Comparison of ENCODE assay signal across 8 mouse cellular contexts in the genomic region with DNA sequence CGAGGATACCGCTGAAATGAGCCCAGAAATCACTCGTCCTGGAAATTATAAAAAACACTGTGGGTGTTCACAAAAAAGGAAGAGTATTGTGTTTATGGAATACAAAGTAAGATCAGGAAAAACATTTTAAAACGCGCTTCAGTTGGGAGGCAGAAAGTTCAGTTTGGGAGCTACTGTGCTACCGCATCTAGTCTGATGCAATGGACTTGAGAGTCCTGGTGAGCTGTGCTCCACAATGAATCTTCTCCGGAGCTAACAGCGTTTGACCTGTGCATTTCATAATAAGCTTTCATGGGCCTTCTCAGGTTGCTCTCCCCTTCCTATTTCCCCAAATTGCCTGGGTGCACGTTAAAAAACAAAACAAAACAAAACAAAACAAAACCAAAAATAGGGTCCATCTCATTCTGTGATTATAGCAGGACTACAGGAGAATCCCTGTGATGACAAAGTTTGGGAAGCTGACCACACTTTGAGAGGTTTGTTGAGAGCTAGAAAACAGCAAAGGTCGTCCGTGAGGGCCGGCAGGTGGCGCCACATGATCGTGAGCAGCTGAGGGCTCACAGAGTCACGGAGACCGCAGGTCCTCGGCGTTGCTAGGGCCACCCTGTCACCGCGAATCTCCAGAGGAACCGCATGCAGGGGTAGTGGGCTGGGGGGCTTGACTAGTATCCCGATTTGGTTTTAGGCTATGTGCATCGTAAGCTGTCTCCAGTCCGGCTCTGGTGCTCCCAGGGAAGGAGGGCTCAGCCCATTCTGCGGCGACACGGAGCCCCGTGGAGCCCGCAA. TPM values are rescaled to one million over a fixed set of nuclear protein-coding genes. Genes with fewer than 3 reads are reported as not detected.
DNase-seq lines count a peak whose midpoint lies in the region; ATAC-seq and TF ChIP-seq lines count a peak whose summit lies in the region.

No protein-coding gene starts in this region.

- H3K9ac ChIP-seq in heart, embryonic 14.5 days (ENCODE audit: low read length), result peak overlapping the region; percentile 49; the same call in 1 of the 2 replicates
- H3K9ac ChIP-seq in liver, embryonic 14.5 days (replicated peaks), result no peak overlapping the region; the same call in 1 of the 2 replicates
- no peak overlapping the region for H3K9ac ChIP-seq in stomach, embryonic 15.5 days

- peak overlapping the region; percentile 79 for H3K4me3 ChIP-seq in bone marrow, adult 2 months (replicated peaks; ENCODE audit: control insufficient read depth, low read depth, low read length)
- peak overlapping the region; percentile 100 for H3K4me3 ChIP-seq in erythroblast, embryonic 14.5 days (replicated peaks)
- H3K4me3 ChIP-seq in heart, embryonic 14.5 days (ENCODE audit: control insufficient read depth in 1 of 2, insufficient read depth in 1 of 2, low read depth in 1 of 2, low read length in 2 of 2), result peak overlapping the region; percentile 75 to 81
- H3K4me3 ChIP-seq in liver, embryonic 14.5 days (ENCODE audit: insufficient read depth in 1 of 2, low read depth in 2 of 2, low read length in 2 of 2), result peak overlapping the region; percentile 53 to 78
- peak overlapping the region; percentile 94 for H3K4me3 ChIP-seq in stomach, embryonic 15.5 days (replicated peaks)

- peak; percentile 97 for TF ChIP-seq CTCF in bone marrow, adult 2 months (IDR thresholded peaks at IDR 0.05; ENCODE audit: control insufficient read depth, insufficient read depth, low read length)
- TF ChIP-seq CTCF in liver, embryonic 14.5 days (IDR thresholded peaks at IDR 0.05; ENCODE audit: low read depth), result peak; percentile 99

- H3K4me2 ChIP-seq in heart, embryonic 14.5 days (ENCODE audit: low read length), result peak overlapping the region; percentile 100
- H3K4me2 ChIP-seq in liver, embryonic 14.5 days (ENCODE audit: low read depth), result peak overlapping the region; percentile 95
- H3K4me2 ChIP-seq in stomach, embryonic 15.5 days, result peak overlapping the region; percentile 100

- DNase-seq in CD4-positive helper T cell, adult 2 months (ENCODE audit: low read depth, low spot score), result peak; percentile 89
- DNase-seq in kidney, postnatal 25 days, result peak; percentile 94
- DNase-seq in liver, embryonic 14.5 days (ENCODE audit: low read depth in 3 of 3, low spot score in 3 of 3), result peak; percentile 68 to 77 (median 76)
- peak; percentile 86 for DNase-seq in neural tube, embryonic 10.5 days (ENCODE audit: extremely low spot score, low spot score)

- TF ChIP-seq EP300 in liver, embryonic 14.5 days (IDR thresholded peaks at IDR 0.05; ENCODE audit: low read depth), result no peak

- TF ChIP-seq POLR2A in bone marrow, adult 2 months (IDR thresholded peaks at IDR 0.05; ENCODE audit: borderline replicate concordance, control insufficient read depth, low read depth, low read length), result peak; percentile 42; the same call in 1 of the 2 replicates

- ATAC-seq in heart, embryonic 14.5 days (ENCODE audit: insufficient number of reproducible peaks, insufficient read depth, low FRiP score, low read depth), result peak; percentile 65
- peak; percentile 67 for ATAC-seq in liver, embryonic 14.5 days (ENCODE audit: insufficient read depth)
- peak; percentile 53 for ATAC-seq in stomach, embryonic 15.5 days (ENCODE audit: insufficient read depth, low FRiP score, low read depth)

- H3K27me3 ChIP-seq in erythroblast, embryonic 14.5 days (ENCODE audit: control insufficient read depth), result peaks cover 54% of the 10 kb centered on the region
- no peaks in the 10 kb centered on the region for H3K27me3 ChIP-seq in heart, embryonic 14.5 days (ENCODE audit: control insufficient read depth, insufficient read depth, low read length)
- peaks cover 21% of the 10 kb centered on the region for H3K27me3 ChIP-seq in liver, embryonic 14.5 days (ENCODE audit: control insufficient read depth, insufficient read depth, low read length)
- peaks cover 17% of the 10 kb centered on the region for H3K27me3 ChIP-seq in stomach, embryonic 15.5 days (replicated peaks)

- H3K36me3 ChIP-seq in erythroblast, embryonic 14.5 days (ENCODE audit: control insufficient read depth), result peaks cover 2% of the 10 kb centered on the region; the same call in 1 of the 2 replicates
- H3K36me3 ChIP-seq in heart, embryonic 14.5 days (ENCODE audit: control insufficient read depth, insufficient read depth, low read length), result no peaks in the 10 kb centered on the region
- no peaks in the 10 kb centered on the region for H3K36me3 ChIP-seq in liver, embryonic 14.5 days (replicated peaks; ENCODE audit: control insufficient read depth, insufficient read depth, low read depth)
- H3K36me3 ChIP-seq in stomach, embryonic 15.5 days, result no peaks in the 10 kb centered on the region

- peak overlapping the region; percentile 83 for H3K27ac ChIP-seq in bone marrow, adult 2 months (ENCODE audit: control insufficient read depth, insufficient read depth, low read depth, low read length, poor library complexity)
- peak overlapping the region; percentile 58 to 61 for H3K27ac ChIP-seq in heart, embryonic 14.5 days (replicated peaks in 1 of 2; ENCODE audit: control insufficient read depth in 1 of 2, insufficient read depth in 1 of 2, low read depth in 2 of 2, low read length in 2 of 2)
- H3K27ac ChIP-seq in liver, embryonic 14.5 days, result peak overlapping the region; percentile 49; the same call in 1 of the 2 replicates
- peak overlapping the region; percentile 37; the same call in 1 of the 2 replicates for H3K27ac ChIP-seq in stomach, embryonic 15.5 days

- peaks cover 4% of the 10 kb centered on the region for H3K4me1 ChIP-seq in bone marrow, adult 2 months (ENCODE audit: control insufficient read depth, insufficient read depth, low read length)
- peaks cover 41% of the 10 kb centered on the region for H3K4me1 ChIP-seq in erythroblast, embryonic 14.5 days (ENCODE audit: control insufficient read depth)
- H3K4me1 ChIP-seq in heart, embryonic 14.5 days (ENCODE audit: control insufficient read depth in 2 of 2, insufficient read depth in 2 of 2, low read length in 2 of 2), result peaks cover 0 to 6% of the 10 kb centered on the region in 2 experiments; a peak in 3 of 4 replicates
- peaks cover 9 to 10% of the 10 kb centered on the region in 2 experiments for H3K4me1 ChIP-seq in liver, embryonic 14.5 days (replicated peaks; ENCODE audit: control insufficient read depth in 2 of 2, insufficient read depth in 2 of 2, low read length in 1 of 2)
- peaks cover 13% of the 10 kb centered on the region for H3K4me1 ChIP-seq in stomach, embryonic 15.5 days

- WGBS in bone marrow, adult 2 months, result 14% methylated on average over 29 of the region's 29 CpGs
- 16% methylated on average over 29 of the region's 29 CpGs for WGBS in heart, embryonic 14.5 days
- WGBS in liver, embryonic 14.5 days (ENCODE audit: insufficient replicate concordance), result 17% methylated on average over 29 of the region's 29 CpGs
- 19% methylated on average over 29 of the region's 29 CpGs for WGBS in stomach, embryonic 15.5 days

- 0 out of 2 replicates have a peak, but pooled peaks cover 2% of the 10 kb centered on the region for H3K9me3 ChIP-seq in erythroblast, embryonic 14.5 days (ENCODE audit: control insufficient read depth, low read length)
- H3K9me3 ChIP-seq in heart, embryonic 14.5 days (ENCODE audit: control insufficient read depth, low read length), result no peaks in the 10 kb centered on the region
- H3K9me3 ChIP-seq in liver, embryonic 14.5 days (ENCODE audit: control insufficient read depth, low read length), result no peaks in the 10 kb centered on the region
- no peaks in the 10 kb centered on the region for H3K9me3 ChIP-seq in stomach, embryonic 15.5 days

RNA-seq across cellular contexts. Expression of gene Cnnm2, which starts 0.8 kb away (rescaled TPM):
- 5.7 and 10.5 TPM in 2 replicates for polyA plus RNA-seq in bone marrow, adult 2 months (2011; ENCODE audit: insufficient read depth, insufficient read length, low replicate concordance, missing spikeins)
- 3.5 and 4.9 TPM in 2 replicates for polyA plus RNA-seq in erythroblast, embryonic 14.5 days (2012)
- 2.9 and 3.2 TPM in 2 replicates for polyA plus RNA-seq in heart, embryonic 14.5 days (2014; fragmentation: Nextera tagmentation; extraction: Ambion mirVana)
- 1.2 and 1.7 TPM in 2 replicates for polyA plus RNA-seq in liver, embryonic 14.5 days (2012; rRNA removed)
- 1.5 and 2.6 TPM in 2 replicates for polyA plus RNA-seq in liver, embryonic 14.5 days (2014; fragmentation: Nextera tagmentation; extraction: Ambion mirVana)
- 3.1 and 3.9 TPM in 2 replicates for polyA plus RNA-seq in stomach, embryonic 15.5 days (2015; fragmentation: Nextera tagmentation; extraction: Ambion mirVana)

RNA-seq across cellular contexts. Expression of gene As3mt, which starts 53.3 kb away (rescaled TPM):
- polyA plus RNA-seq in bone marrow, adult 2 months (2011; ENCODE audit: insufficient read depth, insufficient read length, low replicate concordance, missing spikeins), result 3.9 and 8.5 TPM in 2 replicates
- polyA plus RNA-seq in erythroblast, embryonic 14.5 days (2012), result 0.07 TPM in 1 of 2 replicates, not detected in the other
- 49.8 and 55.5 TPM in 2 replicates for polyA plus RNA-seq in heart, embryonic 14.5 days (2014; fragmentation: Nextera tagmentation; extraction: Ambion mirVana)
- polyA plus RNA-seq in liver, embryonic 14.5 days (2012; rRNA removed), result 3.8 and 5.1 TPM in 2 replicates
- polyA plus RNA-seq in liver, embryonic 14.5 days (2014; fragmentation: Nextera tagmentation; extraction: Ambion mirVana), result 12.8 and 13.4 TPM in 2 replicates
- polyA plus RNA-seq in stomach, embryonic 15.5 days (2015; fragmentation: Nextera tagmentation; extraction: Ambion mirVana), result 28.9 and 33.0 TPM in 2 replicates

Comparison
In these comparisons a context has a peak if more than half of its experiments do, and no peak if none do; other contexts are left out.
1. Peak in every context shown above with its lines: DNase-seq, ATAC-seq, H3K4me3 ChIP-seq and H3K27ac ChIP-seq.